In the genomic region with DNA sequence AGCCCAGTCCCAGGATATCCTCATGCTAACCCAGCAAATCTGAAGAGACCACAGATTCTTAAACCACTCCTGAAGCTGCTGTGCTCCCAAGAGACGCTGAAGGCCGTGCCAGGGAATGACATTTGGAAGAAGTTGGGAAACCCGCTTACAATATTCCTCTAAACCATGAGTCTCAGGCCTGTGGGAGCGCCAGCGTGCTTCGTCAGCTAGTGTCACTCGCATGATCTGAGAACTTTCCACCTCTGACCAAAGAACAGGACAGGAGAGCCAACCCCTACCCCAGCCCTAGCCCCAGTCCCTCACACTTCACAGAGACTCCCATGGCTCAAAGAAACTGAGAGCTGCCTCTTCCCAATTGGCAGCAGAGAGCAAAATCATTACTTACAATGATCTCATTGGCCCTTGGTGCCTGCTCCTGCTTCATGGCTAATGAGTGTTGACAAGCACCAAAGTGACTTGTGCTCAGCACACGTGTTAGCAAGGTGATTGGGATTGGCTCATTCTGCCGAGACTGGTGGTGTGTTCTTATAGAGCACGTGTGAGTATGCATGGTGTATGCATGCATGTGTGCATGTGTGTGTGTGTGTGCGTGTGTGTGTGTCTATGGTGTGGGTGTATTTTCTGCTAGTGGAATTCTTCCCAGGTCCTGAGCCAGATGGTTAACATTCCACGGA, we compare ENCODE assay signal across 21 mouse cellular contexts.
A peak's percentile ranks its signal among the peaks of the same experiment; 100 is the strongest.
DNase-seq lines count a peak whose midpoint lies in the region; ATAC-seq and TF ChIP-seq lines count a peak whose summit lies in the region.
"Had no signal": no experiment of that assay in that cellular context is flagged by ENCODE, and none has a peak within 500 bp of the region (broad histone marks: within the 10 kb centered on the region; RNA-seq: fewer than 3 reads in every experiment).

No protein-coding gene starts in this region.

- no peak overlapping the region for H3K9ac ChIP-seq in heart, embryonic 13.5 days
- H3K9ac ChIP-seq: forebrain, embryonic 13.5 days; limb, embryonic 15.5 days; liver, embryonic 15.5 days; neural tube, embryonic 15.5 days; stomach, embryonic 15.5 days had no signal

- intact Hi-C loops in heart, postnatal 25 days (cut with DNase I), result no loop called here

- peak overlapping the region; percentile 50; the same call in 1 of the 2 replicates for H3K27ac ChIP-seq in heart, embryonic 13.5 days (replicated peaks)
- H3K27ac ChIP-seq in layer of hippocampus, adult 2 months, result peak overlapping the region; percentile 33; the same call in 1 of the 2 replicates
- H3K27ac ChIP-seq: forebrain, embryonic 13.5 days; limb, embryonic 15.5 days; liver, embryonic 15.5 days; neural tube, embryonic 15.5 days; stomach, embryonic 15.5 days had no signal

- H3K4me3 ChIP-seq in heart, embryonic 13.5 days, result no peak overlapping the region
- H3K4me3 ChIP-seq in layer of hippocampus, adult 2 months, result no peak overlapping the region
- H3K4me3 ChIP-seq: erythroblast, embryonic 14.5 days; forebrain, embryonic 13.5 days; limb, embryonic 15.5 days; liver, embryonic 15.5 days; megakaryocyte, embryonic 14.5 days; neural tube, embryonic 15.5 days; stomach, embryonic 15.5 days had no signal

- H3K4me2 ChIP-seq in heart, embryonic 13.5 days, result no peak overlapping the region
- H3K4me2 ChIP-seq: forebrain, embryonic 13.5 days; limb, embryonic 15.5 days; liver, embryonic 15.5 days; neural tube, embryonic 15.5 days; stomach, embryonic 15.5 days had no signal

- TF ChIP-seq CTCF in layer of hippocampus, adult 2 months (conservative IDR thresholded peaks at IDR 0.05), result no peak

- H3K4me1 ChIP-seq in heart, embryonic 13.5 days, result peaks cover 23% of the 10 kb centered on the region
- H3K4me1 ChIP-seq: limb, embryonic 15.5 days; liver, embryonic 15.5 days; stomach, embryonic 15.5 days had no signal

- 57% methylated on average over 12 of the region's 12 CpGs for WGBS in heart, embryonic 13.5 days

- DNase-seq in heart, postnatal 25 days (ENCODE audit: low spot score), result no peak
- no peak for DNase-seq in layer of hippocampus, adult 2 months (ENCODE audit: low spot score in 2 of 2)
- DNase-seq in layer of hippocampus, adult 9-10 months (ENCODE audit: low spot score), result no peak
- DNase-seq in NIH3T3 (ENCODE audit: low read depth), result peak; percentile 33
- peak; percentile 23 for DNase-seq in heart, postnatal 4 days
- DNase-seq in testis, postnatal 14 days (ENCODE audit: low spot score), result no peak
- DNase-seq: adrenal gland, adult 8-10 months; cerebellum, adult 8-10 months; kidney, postnatal 4 days; midbrain, embryonic 14.5 days; right cerebral cortex, postnatal 25 days; thymus, adult 2 months had no signal

- no peak for ATAC-seq in heart, embryonic 13.5 days (ENCODE audit: extremely low read depth, insufficient number of reproducible peaks, low FRiP score, low TSS enrichment)
- ATAC-seq: forebrain, embryonic 13.5 days; intestine, embryonic 16.5 days had no signal

- H3K36me3 ChIP-seq in heart, embryonic 13.5 days, result no peaks in the 10 kb centered on the region
- H3K36me3 ChIP-seq: limb, embryonic 15.5 days; liver, embryonic 15.5 days; neural tube, embryonic 15.5 days; stomach, embryonic 15.5 days had no signal

- no peaks in the 10 kb centered on the region for H3K9me3 ChIP-seq in heart, embryonic 13.5 days
- H3K9me3 ChIP-seq: forebrain, embryonic 13.5 days; limb, embryonic 15.5 days; liver, embryonic 15.5 days; megakaryocyte, embryonic 14.5 days; neural tube, embryonic 15.5 days; stomach, embryonic 15.5 days had no signal

- peaks cover 19% of the 10 kb centered on the region; the same call in 1 of the 2 replicates for H3K27me3 ChIP-seq in heart, embryonic 13.5 days (replicated peaks)
- H3K27me3 ChIP-seq: forebrain, embryonic 13.5 days; limb, embryonic 15.5 days; liver, embryonic 15.5 days; neural tube, embryonic 15.5 days; stomach, embryonic 15.5 days had no signal

Comparison
In these comparisons a context has a peak if more than half of its experiments do, and no peak if none do; other contexts are left out.
1. DNase-seq: peak in NIH3T3 (single experiment) and heart, postnatal 4 days (single experiment); none in heart, postnatal 25 days (single experiment), layer of hippocampus, adult 2 months (0 of 2), layer of hippocampus, adult 9-10 months (single experiment) and testis, postnatal 14 days (single experiment).